Mouse (Mus musculus) left cerebral cortex, postnatal 25 days (tissue): ENCODE measurements at regions not wholly inside any gene's neighbourhood (a gene's known extent, or its start where the extent isn't known, plus 50 kb on each side); places are given as distances from the start of the nearest gene placed in this dataset.
A peak's percentile ranks its signal among the peaks of the same experiment; 100 is the strongest.
"Not testable (repeated sequence)": the region's sequence is repeated elsewhere in the genome, so short reads cannot be mapped to it uniquely, and the experiment has no call there.

Experiments
- DNase-seq, 2 experiments: peaks; one replicate each; pipeline ENCODE4 v3.0.0; 2022; ENCODE audit warnings: low spot score in 2 of 2, mixed read lengths in 1 of 2
- intact Hi-C: fragments of 180-260 bp; cut with DNase I; formaldehyde crosslinking; loops from one replicate; pipeline ENCODE4 v1.15.1; 2025

DNA sequence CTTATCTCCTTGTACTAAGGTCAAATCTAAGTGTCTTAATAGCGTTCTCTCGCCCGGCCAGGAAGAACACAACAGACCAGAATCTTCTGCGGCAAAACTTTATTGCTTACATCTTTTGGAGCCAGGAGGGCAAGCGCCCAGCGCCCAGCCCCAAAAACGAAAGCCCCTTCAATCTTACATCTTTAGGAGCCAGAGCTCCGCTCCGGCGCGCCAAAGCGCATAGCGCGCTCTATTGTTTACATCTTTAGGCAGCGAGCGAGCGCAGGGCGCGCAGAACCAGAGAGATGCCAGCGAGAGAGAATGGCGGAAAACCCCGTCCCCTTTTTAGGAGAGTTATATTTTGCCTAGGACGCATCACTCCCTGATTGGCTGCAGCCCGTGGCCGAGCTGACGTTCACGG is 373.2 kb upstream of the Gm21477 start:
- peak; percentile 0 for DNase-seq
- intact Hi-C loops, result not testable (repeated sequence)
